Mouse (Mus musculus): Measurements from ENCODE around the gene Ppp1r36. TPM values are rescaled to one million over a fixed set of nuclear protein-coding genes. Genes with fewer than 3 reads are reported as not detected.

Ppp1r36 gene
- polyA plus RNA-seq, 1 experiment from 2014 or later = 1.2 TPM

- H3K36me3 ChIP-seq (replicated peaks; ENCODE audit: control insufficient read depth, insufficient read depth, low read depth, low read length) = no peaks in the 10 kb centered on the region
Measured at GRCm38 (mm10) chr12:76476146-76476545, 58.8 kb downstream of the Ppp1r36 start.

GRCm38 (mm10) chr12:76478309-76479023 is 61.1 kb downstream of the Ppp1r36 start:
- Histone ChIP-seq H3K9me3 (replicated peaks; ENCODE audit: control insufficient read depth, low read length) (no peaks in the 10 kb centered on the region), H3K27me3 (ENCODE audit: control insufficient read depth, insufficient read depth, low read length) (no peaks in the 10 kb centered on the region), H3K4me2 (ENCODE audit: low read depth, low read length) (no peak overlapping the region), H3K27ac (replicated peaks; ENCODE audit: low read depth, low read length) (no peak overlapping the region), H3K9ac (replicated peaks; ENCODE audit: low read length) (no peak overlapping the region), H3K4me1 (ENCODE audit: control insufficient read depth, insufficient read depth, low read length) (no peaks in the 10 kb centered on the region), H3K4me3 (ENCODE audit: low read depth, low read length) (no peak overlapping the region), H3K36me3 (replicated peaks; ENCODE audit: control insufficient read depth, insufficient read depth, low read depth, low read length) (no peaks in the 10 kb centered on the region)
- ATAC-seq (replicated peaks; ENCODE audit: insufficient number of reproducible peaks, low FRiP score, low TSS enrichment, low read depth) (no peak), DNase-seq (ENCODE audit: low spot score) (no peak)
- WGBS = 37% methylated on average over 14 of the region's 14 CpGs

More at GRCm38 (mm10) chr12:76476146-76476545, 58.8 kb downstream of the Ppp1r36 start:
- ATAC-seq (replicated peaks; ENCODE audit: insufficient number of reproducible peaks, low FRiP score, low TSS enrichment, low read depth) (no peak), DNase-seq (ENCODE audit: low spot score) (no peak)
- Histone ChIP-seq H3K4me2 (ENCODE audit: low read depth, low read length) (no peak overlapping the region), H3K9me3 (replicated peaks; ENCODE audit: control insufficient read depth, low read length) (no peaks in the 10 kb centered on the region), H3K4me3 (ENCODE audit: low read depth, low read length) (no peak overlapping the region), H3K4me1 (ENCODE audit: control insufficient read depth, insufficient read depth, low read length) (no peaks in the 10 kb centered on the region), H3K9ac (replicated peaks; ENCODE audit: low read length) (no peak overlapping the region), H3K27ac (replicated peaks; ENCODE audit: low read depth, low read length) (no peak overlapping the region), H3K27me3 (ENCODE audit: control insufficient read depth, insufficient read depth, low read length) (no peaks in the 10 kb centered on the region)
- WGBS = 79% methylated on average over 1 of the region's 1 CpGs

- WGBS = 66% methylated on average over 5 of the region's 5 CpGs
- H3K27me3 ChIP-seq (ENCODE audit: control insufficient read depth, insufficient read depth, low read length) = no peaks in the 10 kb centered on the region
- no peak overlapping the region for H3K4me2 ChIP-seq (ENCODE audit: low read depth, low read length)
- ATAC-seq (replicated peaks; ENCODE audit: insufficient number of reproducible peaks, low FRiP score, low TSS enrichment, low read depth) = no peak
- no peak overlapping the region for H3K4me3 ChIP-seq (ENCODE audit: low read depth, low read length)
- DNase-seq (ENCODE audit: low spot score) = no peak
- H3K9ac ChIP-seq (replicated peaks; ENCODE audit: low read length) = no peak overlapping the region
- no peaks in the 10 kb centered on the region for H3K36me3 ChIP-seq (replicated peaks; ENCODE audit: control insufficient read depth, insufficient read depth, low read depth, low read length)
- no peaks in the 10 kb centered on the region for H3K4me1 ChIP-seq (ENCODE audit: control insufficient read depth, insufficient read depth, low read length)
- no peak overlapping the region for H3K27ac ChIP-seq (replicated peaks; ENCODE audit: low read depth, low read length)
- no peaks in the 10 kb centered on the region for H3K9me3 ChIP-seq (replicated peaks; ENCODE audit: control insufficient read depth, low read length)
Measured at GRCm38 (mm10) chr12:76479174-76479573, 61.8 kb downstream of the Ppp1r36 start.

GRCm38 (mm10) chr12:76479836-76480495 is 62.6 kb downstream of the Ppp1r36 start:
- no peaks in the 10 kb centered on the region for H3K4me1 ChIP-seq (ENCODE audit: control insufficient read depth, insufficient read depth, low read length)
- no peak overlapping the region for H3K4me3 ChIP-seq (ENCODE audit: low read depth, low read length)
- WGBS = 87% methylated on average over 4 of the region's 4 CpGs
- H3K9ac ChIP-seq (replicated peaks; ENCODE audit: low read length) = no peak overlapping the region
- H3K4me2 ChIP-seq (ENCODE audit: low read depth, low read length) = no peak overlapping the region
- no peaks in the 10 kb centered on the region for H3K9me3 ChIP-seq (replicated peaks; ENCODE audit: control insufficient read depth, low read length)
- ATAC-seq (replicated peaks; ENCODE audit: insufficient number of reproducible peaks, low FRiP score, low TSS enrichment, low read depth) (no peak), DNase-seq (ENCODE audit: low spot score) (no peak)
- H3K36me3 ChIP-seq (replicated peaks; ENCODE audit: control insufficient read depth, insufficient read depth, low read depth, low read length) = no peaks in the 10 kb centered on the region
- H3K27me3 ChIP-seq (ENCODE audit: control insufficient read depth, insufficient read depth, low read length) = no peaks in the 10 kb centered on the region
- no peak overlapping the region for H3K27ac ChIP-seq (replicated peaks; ENCODE audit: low read depth, low read length)

GRCm38 (mm10) chr12:76482446-76482845 is 65.1 kb downstream of the Ppp1r36 start:
- no peak overlapping the region for H3K4me3 ChIP-seq (ENCODE audit: low read depth, low read length)
- no peaks in the 10 kb centered on the region for H3K36me3 ChIP-seq (replicated peaks; ENCODE audit: control insufficient read depth, insufficient read depth, low read depth, low read length)
- H3K27ac ChIP-seq (replicated peaks; ENCODE audit: low read depth, low read length) = no peak overlapping the region
- DNase-seq (ENCODE audit: low spot score) (no peak), ATAC-seq (replicated peaks; ENCODE audit: insufficient number of reproducible peaks, low FRiP score, low TSS enrichment, low read depth) (no peak)
- 66% methylated on average over 2 of the region's 2 CpGs for WGBS
- no peaks in the 10 kb centered on the region for H3K4me1 ChIP-seq (ENCODE audit: control insufficient read depth, insufficient read depth, low read length)
- H3K27me3 ChIP-seq (ENCODE audit: control insufficient read depth, insufficient read depth, low read length) = no peaks in the 10 kb centered on the region
- H3K9me3 ChIP-seq (replicated peaks; ENCODE audit: control insufficient read depth, low read length) = no peaks in the 10 kb centered on the region
- no peak overlapping the region for H3K4me2 ChIP-seq (ENCODE audit: low read depth, low read length)
- no peak overlapping the region for H3K9ac ChIP-seq (replicated peaks; ENCODE audit: low read length)

GRCm38 (mm10) chr12:76482948-76483347 is 65.6 kb downstream of the Ppp1r36 start:
- Histone ChIP-seq H3K9ac (replicated peaks; ENCODE audit: low read length) (no peak overlapping the region), H3K27ac (replicated peaks; ENCODE audit: low read depth, low read length) (no peak overlapping the region), H3K36me3 (replicated peaks; ENCODE audit: control insufficient read depth, insufficient read depth, low read depth, low read length) (no peaks in the 10 kb centered on the region), H3K4me2 (ENCODE audit: low read depth, low read length) (no peak overlapping the region), H3K27me3 (ENCODE audit: control insufficient read depth, insufficient read depth, low read length) (no peaks in the 10 kb centered on the region), H3K4me3 (ENCODE audit: low read depth, low read length) (no peak overlapping the region), H3K9me3 (replicated peaks; ENCODE audit: control insufficient read depth, low read length) (no peaks in the 10 kb centered on the region), H3K4me1 (ENCODE audit: control insufficient read depth, insufficient read depth, low read length) (no peaks in the 10 kb centered on the region)
- WGBS = 89% methylated on average over 2 of the region's 2 CpGs
- DNase-seq (ENCODE audit: low spot score) (no peak), ATAC-seq (replicated peaks; ENCODE audit: insufficient number of reproducible peaks, low FRiP score, low TSS enrichment, low read depth) (no peak)

GRCm38 (mm10) chr12:76484881-76485280 is 67.5 kb downstream of the Ppp1r36 start:
- WGBS = 47% methylated on average over 4 of the region's 4 CpGs
- Histone ChIP-seq H3K4me1 (ENCODE audit: control insufficient read depth, insufficient read depth, low read length) (no peaks in the 10 kb centered on the region), H3K4me3 (ENCODE audit: low read depth, low read length) (no peak overlapping the region), H3K27me3 (ENCODE audit: control insufficient read depth, insufficient read depth, low read length) (no peaks in the 10 kb centered on the region), H3K4me2 (ENCODE audit: low read depth, low read length) (no peak overlapping the region), H3K9ac (replicated peaks; ENCODE audit: low read length) (no peak overlapping the region), H3K9me3 (replicated peaks; ENCODE audit: control insufficient read depth, low read length) (no peaks in the 10 kb centered on the region), H3K27ac (replicated peaks; ENCODE audit: low read depth, low read length) (no peak overlapping the region), H3K36me3 (replicated peaks; ENCODE audit: control insufficient read depth, insufficient read depth, low read depth, low read length) (no peaks in the 10 kb centered on the region)
- ATAC-seq (replicated peaks; ENCODE audit: insufficient number of reproducible peaks, low FRiP score, low TSS enrichment, low read depth) (no peak), DNase-seq (ENCODE audit: low spot score) (no peak)

GRCm38 (mm10) chr12:76485381-76485780 is 68.0 kb downstream of the Ppp1r36 start:
- DNase-seq (ENCODE audit: low spot score) (no peak), ATAC-seq (replicated peaks; ENCODE audit: insufficient number of reproducible peaks, low FRiP score, low TSS enrichment, low read depth) (no peak)
- Histone ChIP-seq H3K27me3 (ENCODE audit: control insufficient read depth, insufficient read depth, low read length) (no peaks in the 10 kb centered on the region), H3K27ac (replicated peaks; ENCODE audit: low read depth, low read length) (no peak overlapping the region), H3K36me3 (replicated peaks; ENCODE audit: control insufficient read depth, insufficient read depth, low read depth, low read length) (no peaks in the 10 kb centered on the region), H3K4me2 (ENCODE audit: low read depth, low read length) (no peak overlapping the region), H3K4me1 (ENCODE audit: control insufficient read depth, insufficient read depth, low read length) (no peaks in the 10 kb centered on the region), H3K9me3 (replicated peaks; ENCODE audit: control insufficient read depth, low read length) (no peaks in the 10 kb centered on the region), H3K4me3 (ENCODE audit: low read depth, low read length) (no peak overlapping the region), H3K9ac (replicated peaks; ENCODE audit: low read length) (no peak overlapping the region)
- 54% methylated on average over 11 of the region's 11 CpGs for WGBS
